Mouse (Mus musculus) liver, embryonic 16.5 days (tissue): ENCODE data around the gene Ext2. TPM values are rescaled to one million over a fixed set of nuclear protein-coding genes. Genes with fewer than 3 reads are reported as not detected.

Experiments
- ATAC-seq: fragments of 200-750 bp; cut with Nextera tagmentation; 2 replicates; pipeline ENCODE4 v1.8.0; 2017; ENCODE audit warnings: low read depth, mild to moderate bottlenecking, moderate number of reproducible peaks, moderate library complexity
- H3K27ac ChIP-seq: fragments of 300-500 bp; sonication (generic); 2 replicates; pipeline ENCODE4 v1.5.1; 2014; ENCODE audit warnings: mild to moderate bottlenecking, low read length
- H3K27me3 ChIP-seq: fragments of 300-500 bp; sonication (generic); 2 replicates; pipeline ENCODE4 v1.6.1; 2014; ENCODE audit warnings: low read depth, low read length, mixed read lengths; ENCODE audit not compliant: control insufficient read depth, insufficient read depth
- H3K36me3 ChIP-seq: fragments of 300-500 bp; sonication (generic); 2 replicates; pipeline ENCODE4 v1.6.1; 2014; ENCODE audit warnings: mild to moderate bottlenecking; ENCODE audit not compliant: control insufficient read depth, insufficient read depth
- H3K4me1 ChIP-seq: fragments of 300-500 bp; sonication (generic); 2 replicates; pipeline ENCODE4 v1.6.1; 2014; ENCODE audit warnings: low read depth, low read length, mixed read lengths; ENCODE audit not compliant: control insufficient read depth
- H3K4me2 ChIP-seq: fragments of 300-500 bp; sonication (generic); 2 replicates; pipeline ENCODE4 v1.6.1; 2014; ENCODE audit warnings: low read depth, low read length, mixed read lengths
- H3K4me3 ChIP-seq: fragments of 300-500 bp; sonication (generic); 2 replicates; pipeline ENCODE4 v1.5.1; 2014; ENCODE audit warnings: low read depth, mild to moderate bottlenecking, low read length
- H3K9ac ChIP-seq: fragments of 300-500 bp; sonication (generic); 2 replicates; pipeline ENCODE4 v1.6.1; 2014; ENCODE audit warnings: low read depth, low read length
- H3K9me3 ChIP-seq: fragments of 300-500 bp; sonication (generic); replicated peaks from 2 replicates; pipeline ENCODE4 v1.6.1; 2016; ENCODE audit warnings: low read length; ENCODE audit not compliant: control insufficient read depth
- WGBS: fragments of 180-500 bp; shearing (Covaris S2); extraction: QIAGEN DNeasy Blood & Tissue Kit; methylation state at CpG from one replicate; pipeline ENCODE4 v1.1.7; 2014; ENCODE audit not compliant: insufficient replicate concordance; 5-methylcytosine and 5-hydroxymethylcytosine counted together
- polyA plus RNA-seq: library from polyadenylated mRNA; unstranded; fragments of >200 nt; fragmentation: Nextera tagmentation; extraction: Ambion mirVana; gene quantifications from 2 replicates; pipeline ENCODE4 v1.2.1, GENCODE M21; 2015

Ext2 gene
- polyA plus RNA-seq, 1 experiment from 2014 or later, result 27.0 TPM

GRCm38 (mm10) chr2:93775431-93775830 lies 46.9 kb downstream of the Ext2 start:
- H3K4me2 ChIP-seq, result no peak overlapping the region
- no peaks in the 10 kb centered on the region for H3K9me3 ChIP-seq
- no peak for ATAC-seq
- no peaks in the 10 kb centered on the region for H3K36me3 ChIP-seq
- H3K9ac ChIP-seq, result no peak overlapping the region
- no peaks in the 10 kb centered on the region for H3K27me3 ChIP-seq
- WGBS, result 29% methylated on average over 4 of the region's 4 CpGs
- no peak overlapping the region for H3K27ac ChIP-seq
- H3K4me3 ChIP-seq, result no peak overlapping the region
- H3K4me1 ChIP-seq, result peaks cover 5% of the 10 kb centered on the region

DNA sequence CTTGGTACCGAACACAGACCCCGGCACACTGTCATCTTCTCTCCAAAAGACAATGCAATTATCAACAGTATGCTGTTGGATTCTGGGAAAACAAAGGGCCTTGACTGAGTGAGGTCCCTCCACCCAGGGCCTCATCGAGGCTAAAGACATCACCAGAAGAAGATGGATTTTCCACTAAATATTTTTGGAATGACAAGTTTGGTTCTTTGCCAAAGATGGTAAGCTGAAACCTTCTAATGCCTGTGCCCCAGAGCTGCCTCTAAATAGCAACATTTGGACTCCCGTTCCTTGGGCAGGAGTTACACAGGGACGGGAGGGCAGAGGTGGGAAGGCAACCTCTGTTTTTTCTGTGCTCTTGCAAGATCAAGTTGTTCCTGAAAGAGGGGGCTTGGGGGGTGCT lies 47.4 kb downstream of the Ext2 start:
- no peak overlapping the region for H3K27ac ChIP-seq
- H3K4me1 ChIP-seq, result peaks cover 5% of the 10 kb centered on the region
- H3K4me3 ChIP-seq, result no peak overlapping the region
- ATAC-seq, result no peak
- H3K27me3 ChIP-seq, result no peaks in the 10 kb centered on the region
- H3K4me2 ChIP-seq, result no peak overlapping the region
- H3K9ac ChIP-seq, result no peak overlapping the region
- WGBS, result 60% methylated on average over 5 of the region's 5 CpGs
- H3K36me3 ChIP-seq, result no peaks in the 10 kb centered on the region
- H3K9me3 ChIP-seq, result no peaks in the 10 kb centered on the region

DNA sequence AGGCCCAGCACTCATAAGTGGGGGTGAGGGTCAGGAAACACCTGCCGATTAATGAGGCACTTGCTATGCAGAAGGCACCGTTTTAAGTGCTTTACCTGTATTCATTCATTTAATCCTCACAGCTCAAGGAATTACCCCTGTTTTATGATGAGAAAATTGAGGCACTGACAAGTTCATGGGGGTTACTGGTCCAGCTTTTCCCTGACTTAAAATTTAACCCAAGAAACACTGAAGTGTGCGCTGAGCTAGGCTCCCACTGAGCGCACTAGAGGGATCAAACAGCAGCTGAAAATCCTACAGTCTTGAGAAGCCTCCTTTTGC lies 49.6 kb downstream of the Ext2 start:
- 50% methylated on average over 4 of the region's 4 CpGs for WGBS
- ATAC-seq, result no peak
- Histone ChIP-seq H3K9ac (no peak overlapping the region), H3K9me3 (no peaks in the 10 kb centered on the region), H3K4me3 (no peak overlapping the region), H3K27ac (no peak overlapping the region), H3K4me1 (peaks cover 5% of the 10 kb centered on the region), H3K4me2 (no peak overlapping the region), H3K27me3 (no peaks in the 10 kb centered on the region), H3K36me3 (no peaks in the 10 kb centered on the region)

- WGBS, result 37% methylated on average over 16 of the region's 16 CpGs
These were observed 50.2 kb downstream of the Ext2 start for GRCm38 (mm10) chr2:93772054-93772764.

DNA sequence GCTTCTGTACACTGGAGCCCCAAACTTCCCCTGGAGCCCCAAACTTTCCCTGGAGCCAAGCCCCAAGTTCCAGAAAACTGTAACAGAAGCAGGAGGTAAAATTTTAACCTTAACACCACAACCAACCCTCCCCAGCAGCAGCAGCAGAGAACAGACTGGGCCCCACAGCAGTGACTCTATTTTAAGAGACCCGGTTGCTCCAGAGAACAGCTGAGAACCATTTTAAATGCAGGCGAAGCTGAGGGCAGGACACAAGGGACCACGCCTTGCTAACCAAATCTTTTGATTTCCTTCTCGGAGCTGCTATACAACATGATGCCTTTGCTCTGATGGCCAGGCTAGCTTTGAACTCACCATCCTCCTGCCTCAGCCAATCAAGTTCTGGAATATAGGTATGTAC lies 51.5 kb downstream of the Ext2 start:
- Histone ChIP-seq H3K4me3 (no peak overlapping the region), H3K9me3 (no peaks in the 10 kb centered on the region), H3K27me3 (no peaks in the 10 kb centered on the region), H3K9ac (no peak overlapping the region), H3K27ac (no peak overlapping the region), H3K4me2 (no peak overlapping the region), H3K4me1 (peaks cover 1% of the 10 kb centered on the region), H3K36me3 (peaks cover 4% of the 10 kb centered on the region; the same call in 1 of the 2 replicates)
- no peak for ATAC-seq
- WGBS, result 60% methylated on average over 4 of the region's 4 CpGs

More at GRCm38 (mm10) chr2:93772054-93772764, 50.2 kb downstream of the Ext2 start:
- no peaks in the 10 kb centered on the region for H3K27me3 ChIP-seq
- H3K9me3 ChIP-seq, result no peaks in the 10 kb centered on the region
- no peak overlapping the region for H3K4me3 ChIP-seq
- no peaks in the 10 kb centered on the region for H3K36me3 ChIP-seq
- H3K4me2 ChIP-seq, result no peak overlapping the region
- H3K4me1 ChIP-seq, result peaks cover 5% of the 10 kb centered on the region
- H3K9ac ChIP-seq, result no peak overlapping the region
- H3K27ac ChIP-seq, result no peak overlapping the region
- no peak for ATAC-seq

DNA sequence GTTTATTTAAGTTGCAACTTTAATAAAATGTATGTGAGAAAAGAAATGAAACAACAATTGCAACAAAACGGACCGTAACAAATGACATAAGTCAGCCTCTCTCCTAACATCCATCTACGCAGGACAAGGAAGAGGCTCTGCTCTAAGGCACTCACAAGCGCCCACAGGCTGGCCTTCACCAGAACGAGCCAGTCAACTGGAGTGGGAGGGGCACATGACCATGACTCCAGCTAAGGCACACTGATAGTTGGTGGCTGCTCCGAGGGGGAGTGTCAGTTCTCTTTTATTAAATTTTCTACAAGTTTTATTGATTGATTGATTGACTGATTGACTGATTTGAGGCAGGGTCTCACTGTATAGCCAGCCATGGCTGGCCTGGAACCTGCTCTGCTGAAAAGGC lies 52.5 kb downstream of the Ext2 start:
- 77% methylated on average over 6 of the region's 6 CpGs for WGBS
- Histone ChIP-seq H3K27me3 (no peaks in the 10 kb centered on the region), H3K4me3 (no peak overlapping the region), H3K9ac (no peak overlapping the region), H3K9me3 (no peaks in the 10 kb centered on the region), H3K4me2 (no peak overlapping the region), H3K27ac (no peak overlapping the region), H3K36me3 (peaks cover 4% of the 10 kb centered on the region; the same call in 1 of the 2 replicates), H3K4me1 (no peaks in the 10 kb centered on the region; the same call in 1 of the 2 replicates)
- no peak for ATAC-seq

DNA sequence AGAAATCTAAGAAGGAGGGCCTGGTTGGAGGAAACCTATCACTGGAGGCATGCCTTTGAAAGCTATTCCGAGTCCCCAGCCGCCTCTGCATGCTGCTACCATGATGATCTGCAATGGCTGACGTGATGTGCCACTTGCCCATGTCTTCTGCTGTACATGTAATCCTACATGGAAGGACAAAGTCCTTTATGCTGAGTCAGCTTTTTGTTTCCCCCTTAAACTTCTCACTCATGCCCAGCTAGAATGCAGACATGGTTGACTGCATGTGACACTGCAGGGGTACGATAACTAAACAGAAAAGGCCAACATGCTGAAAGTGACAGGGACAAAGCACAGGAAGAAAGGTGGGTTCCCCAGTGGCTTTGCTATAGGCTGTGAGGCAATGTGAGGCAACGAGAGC lies 56.6 kb downstream of the Ext2 start:
- 63% methylated on average over 5 of the region's 5 CpGs for WGBS

DNA sequence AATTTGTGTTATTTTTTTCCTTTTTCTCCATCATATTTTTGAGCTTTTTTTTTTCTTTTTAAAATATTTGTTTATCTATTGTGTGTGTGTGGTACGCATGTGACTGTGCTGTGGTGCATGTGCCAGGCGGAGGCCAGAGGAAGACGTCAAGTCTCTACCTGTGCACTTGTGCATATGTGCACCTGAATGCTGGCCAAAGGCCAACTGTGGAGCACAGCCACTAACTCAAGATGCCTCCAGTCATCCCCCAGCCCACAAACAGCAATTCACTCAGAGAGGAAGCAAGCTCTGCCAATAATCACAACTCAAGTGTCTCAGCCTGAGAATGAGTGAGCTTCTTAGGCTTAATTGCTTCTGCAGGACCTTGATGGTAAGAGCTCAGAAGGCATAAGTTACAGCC lies 58.2 kb downstream of the Ext2 start:
- 74% methylated on average over 3 of the region's 3 CpGs for WGBS

More for the DNA sequence above, 56.6 kb downstream of the Ext2 start:
- Histone ChIP-seq H3K36me3 (peaks cover 4% of the 10 kb centered on the region; the same call in 1 of the 2 replicates), H3K4me3 (no peak overlapping the region), H3K27me3 (no peaks in the 10 kb centered on the region), H3K4me2 (no peak overlapping the region), H3K9ac (no peak overlapping the region), H3K4me1 (no peaks in the 10 kb centered on the region), H3K9me3 (no peaks in the 10 kb centered on the region), H3K27ac (no peak overlapping the region)
- ATAC-seq, result no peak

GRCm38 (mm10) chr2:93760389-93760788 lies 62.0 kb downstream of the Ext2 start:
- no peak for ATAC-seq
- no peaks in the 10 kb centered on the region for H3K36me3 ChIP-seq
- H3K4me2 ChIP-seq, result no peak overlapping the region
- H3K4me1 ChIP-seq, result no peaks in the 10 kb centered on the region
- H3K9ac ChIP-seq, result no peak overlapping the region
- 71% methylated on average over 3 of the region's 3 CpGs for WGBS
- no peaks in the 10 kb centered on the region for H3K9me3 ChIP-seq
- H3K27ac ChIP-seq, result no peak overlapping the region
- no peaks in the 10 kb centered on the region for H3K27me3 ChIP-seq
- no peak overlapping the region for H3K4me3 ChIP-seq

More for the DNA sequence above, 58.2 kb downstream of the Ext2 start:
- Histone ChIP-seq H3K27ac (no peak overlapping the region), H3K9me3 (no peaks in the 10 kb centered on the region), H3K36me3 (peaks cover 4% of the 10 kb centered on the region; the same call in 1 of the 2 replicates), H3K9ac (no peak overlapping the region), H3K4me3 (no peak overlapping the region), H3K27me3 (no peaks in the 10 kb centered on the region), H3K4me2 (no peak overlapping the region), H3K4me1 (no peaks in the 10 kb centered on the region)
- ATAC-seq, result no peak
